Mouse (Mus musculus) bone marrow macrophage, adult 2 months (primary cell): ENCODE results near the gene Hpcal4.

Experiments used
- CTCF ChIP-seq: IDR thresholded peaks from 2 replicates; pipeline ENCODE4 v1.5.1; 2012; ENCODE audit warnings: low read depth, mild to moderate bottlenecking, low read length, moderate library complexity
- POLR2A ChIP-seq: IDR thresholded peaks from 2 replicates; pipeline ENCODE4 v1.6.1; 2012; ENCODE audit warnings: mild to moderate bottlenecking, low read depth, low read length, borderline replicate concordance

DNA sequence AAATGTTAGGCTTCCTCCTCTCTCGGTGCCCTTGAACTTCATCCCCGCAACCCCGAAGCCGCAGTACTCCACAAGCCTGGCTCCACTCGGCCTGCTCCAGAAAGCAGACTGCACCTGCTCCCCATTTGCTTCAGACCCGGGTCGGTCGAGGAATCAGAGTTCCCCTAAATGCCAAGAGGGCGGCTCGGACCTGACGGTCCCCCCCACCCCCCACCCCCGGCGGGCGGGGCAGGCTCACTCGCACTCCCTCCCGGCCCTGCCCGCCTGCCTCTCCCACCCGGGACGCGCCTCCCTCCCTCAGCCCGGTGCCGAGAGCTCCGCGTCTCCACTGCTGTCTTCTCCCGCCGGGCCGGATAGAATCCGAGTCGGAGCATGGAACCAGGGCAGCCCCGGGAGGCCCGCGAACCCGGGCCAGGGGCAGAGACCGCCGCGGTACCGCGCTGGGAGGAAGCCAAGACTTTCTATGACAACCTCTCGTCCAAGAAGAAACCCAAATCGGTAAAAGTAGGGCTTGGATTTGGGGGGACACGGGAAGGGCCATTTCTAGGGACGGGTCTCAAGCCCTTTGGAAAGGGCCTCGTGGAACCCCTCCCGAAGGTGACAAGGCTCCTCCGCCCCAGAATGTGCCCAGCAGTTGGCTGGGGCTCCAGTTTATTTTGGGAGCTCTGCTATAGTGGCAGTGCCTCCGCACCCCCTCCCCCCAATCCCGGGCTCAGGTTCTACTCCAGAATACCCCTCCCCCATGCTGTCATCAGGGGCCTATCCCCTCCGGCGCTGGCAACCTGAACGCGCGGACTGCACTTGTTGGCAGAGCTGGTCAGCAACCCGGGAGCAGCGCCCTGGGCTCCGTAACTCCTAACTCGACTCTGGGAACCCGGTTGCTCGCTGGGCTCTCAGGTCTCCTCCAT lies 18.4 kb downstream of the Hpcal4 start, which contains the start of gene Nt5c1a:
- TF ChIP-seq CTCF: no peak
- TF ChIP-seq POLR2A: no peak
